Mouse (Mus musculus) induced T-regulatory cell, adult 2 months (primary cell): ENCODE measurements around the gene Lrrn1.

Experiments
- DNase-seq: peaks from one replicate; pipeline ENCODE4 v3.0.0-alpha.2; 2012; ENCODE audit warnings: low read depth

Lrrn1 gene

GRCm38 (mm10) chr6:107583759-107584383, 54.3 kb downstream of the Lrrn1 start:
- no peak for DNase-seq

GRCm38 (mm10) chr6:107605151-107605550, 75.6 kb downstream of the Lrrn1 start:
- DNase-seq, result no peak

DNA sequence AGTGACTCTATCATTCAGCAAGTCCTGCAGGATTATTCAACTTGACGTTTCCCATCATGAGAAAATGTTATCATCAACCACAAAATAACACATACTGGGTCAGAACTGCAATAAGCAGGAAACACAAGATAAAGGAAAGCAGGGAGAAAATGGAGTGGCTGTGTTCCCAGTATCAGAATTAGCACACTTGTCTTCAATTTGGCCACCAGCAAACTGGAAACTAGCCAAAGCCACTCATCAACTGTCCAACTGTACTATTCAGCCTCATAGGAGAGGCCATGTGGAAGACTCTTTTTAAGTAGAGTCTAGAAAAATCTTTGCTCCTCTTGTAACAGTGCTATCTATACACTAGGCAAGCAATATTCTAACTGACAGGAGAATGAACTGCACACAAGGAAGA, 84.7 kb downstream of the Lrrn1 start:
- DNase-seq, result no peak
